7 mouse cellular contexts compared by ENCODE assay signal in genomic region chr2:51374636-51375035, GRCm38 (mm10).
"Had no signal": no experiment of that assay in that cellular context is flagged by ENCODE, and none has a peak within 500 bp of the region (broad histone marks: within the 10 kb centered on the region; RNA-seq: fewer than 3 reads in every experiment).

No protein-coding gene starts in this region.

- DNase-seq: lung, adult 2 months; lung, postnatal 14 days; lung, postnatal 36 days; right cerebral cortex, postnatal 14 days; thymus, adult 2 months; thymus, postnatal 25 days; thymus, postnatal 4 days had no signal
